Mouse (Mus musculus) limb, embryonic 13.5 days (tissue): ENCODE data around the gene Ezr. TPM values are rescaled to one million over a fixed set of nuclear protein-coding genes. Genes with fewer than 3 reads are reported as not detected.

Experiments
- ATAC-seq: fragments of 200-750 bp; cut with Nextera tagmentation; 2 replicates; pipeline ENCODE4 v1.8.0; 2017; ENCODE audit warnings: low read depth, moderate number of reproducible peaks, moderate TSS enrichment; ENCODE audit not compliant: low FRiP score
- H3K27ac ChIP-seq: fragments of 300-500 bp; sonication (generic); 2 replicates; pipeline ENCODE4 v1.5.1; 2015; ENCODE audit warnings: inconsistent platforms, mild to moderate bottlenecking, moderate library complexity
- H3K27me3 ChIP-seq: fragments of 300-500 bp; sonication (generic); 2 replicates; pipeline ENCODE4 v1.6.1; 2015; ENCODE audit warnings: mild to moderate bottlenecking, inconsistent platforms
- H3K36me3 ChIP-seq: fragments of 300-500 bp; sonication (generic); 2 replicates; pipeline ENCODE4 v1.6.1; 2015; ENCODE audit warnings: inconsistent platforms, mild to moderate bottlenecking, moderate library complexity
- H3K4me1 ChIP-seq: fragments of 300-500 bp; sonication (generic); 2 replicates; pipeline ENCODE4 v1.6.1; 2015; ENCODE audit warnings: inconsistent platforms
- H3K4me2 ChIP-seq: fragments of 300-500 bp; sonication (generic); replicated peaks from 2 replicates; pipeline ENCODE4 v1.6.1; 2015; ENCODE audit warnings: inconsistent platforms, mild to moderate bottlenecking, moderate library complexity
- H3K4me3 ChIP-seq: fragments of 300-500 bp; sonication (generic); 2 replicates; pipeline ENCODE4 v1.5.1; 2015; ENCODE audit warnings: moderate library complexity, mild to moderate bottlenecking, inconsistent platforms
- H3K9ac ChIP-seq: fragments of 300-500 bp; sonication (generic); 2 replicates; pipeline ENCODE4 v1.6.1; 2015; ENCODE audit warnings: mild to moderate bottlenecking, inconsistent platforms
- H3K9me3 ChIP-seq: fragments of 300-500 bp; sonication (generic); 2 replicates; pipeline ENCODE4 v1.6.1; 2016; ENCODE audit warnings: inconsistent platforms
- WGBS: fragments of 180-500 bp; shearing (Covaris S2); methylation state at CpG from one replicate; pipeline ENCODE4 v1.1.7; 2015; 5-methylcytosine and 5-hydroxymethylcytosine counted together
- polyA plus RNA-seq: library from polyadenylated mRNA; unstranded; fragments of >200 nt; fragmentation: Nextera tagmentation; extraction: Ambion mirVana; gene quantifications from 2 replicates; pipeline ENCODE4 v1.2.1, GENCODE M21; 2015

The Ezr gene
- polyA plus RNA-seq, 1 experiment from 2014 or later, result 51.9 TPM

DNA sequence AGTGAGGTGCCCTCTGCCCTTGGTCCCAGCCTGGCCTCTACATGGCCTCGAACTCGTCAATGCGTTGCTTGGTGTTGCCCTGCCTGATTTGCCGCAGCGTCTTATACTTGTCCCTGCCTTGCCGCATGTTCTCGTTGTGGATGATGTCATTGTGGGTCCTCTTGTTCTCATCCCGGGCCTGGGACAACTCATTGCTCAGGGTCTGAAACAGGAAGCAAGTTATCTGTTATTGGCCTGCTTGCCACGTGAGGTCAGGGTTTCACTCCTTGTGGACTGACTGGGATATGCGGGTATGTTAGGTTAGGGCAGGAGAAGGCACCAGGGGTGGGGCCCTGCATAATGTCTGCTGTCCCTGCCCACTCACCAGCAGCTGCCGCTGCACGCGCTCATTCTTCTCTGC lies 43.3 kb downstream of the Ezr start:
- WGBS, result 88% methylated on average over 13 of the region's 13 CpGs
- ATAC-seq, result no peak
- H3K4me2 ChIP-seq, result no peak overlapping the region
- peaks cover 44% of the 10 kb centered on the region for H3K36me3 ChIP-seq
- H3K4me1 ChIP-seq, result peaks cover 35% of the 10 kb centered on the region
- H3K4me3 ChIP-seq, result no peak overlapping the region
- no peaks in the 10 kb centered on the region for H3K9me3 ChIP-seq
- H3K27me3 ChIP-seq, result no peaks in the 10 kb centered on the region
- no peak overlapping the region for H3K27ac ChIP-seq
- H3K9ac ChIP-seq, result no peak overlapping the region

DNA sequence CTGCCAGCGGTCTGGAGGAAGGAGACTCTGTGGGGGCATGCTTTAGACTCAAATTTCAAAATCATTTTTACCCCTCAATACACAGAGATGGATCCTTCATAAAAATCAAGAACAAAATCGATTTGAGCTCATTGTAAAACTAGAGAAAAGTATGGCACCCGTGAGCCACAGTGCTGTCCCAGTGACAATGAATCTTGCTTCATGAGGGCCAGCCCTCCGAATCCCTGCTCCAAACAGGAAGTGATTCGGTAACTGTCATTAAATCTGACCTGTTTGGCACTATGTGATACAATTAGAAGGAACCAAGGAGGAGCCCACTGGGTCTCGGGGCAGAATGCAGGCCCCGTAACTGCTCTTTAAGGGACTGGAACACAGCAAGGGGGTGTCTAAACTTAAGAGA lies 43.7 kb downstream of the Ezr start:
- peaks cover 31% of the 10 kb centered on the region for H3K4me1 ChIP-seq
- ATAC-seq, result no peak
- no peak overlapping the region for H3K4me2 ChIP-seq
- H3K36me3 ChIP-seq, result peaks cover 44% of the 10 kb centered on the region
- 79% methylated on average over 7 of the region's 7 CpGs for WGBS
- H3K4me3 ChIP-seq, result no peak overlapping the region
- no peaks in the 10 kb centered on the region for H3K27me3 ChIP-seq
- no peak overlapping the region for H3K27ac ChIP-seq
- H3K9me3 ChIP-seq, result no peaks in the 10 kb centered on the region
- H3K9ac ChIP-seq, result no peak overlapping the region

DNA sequence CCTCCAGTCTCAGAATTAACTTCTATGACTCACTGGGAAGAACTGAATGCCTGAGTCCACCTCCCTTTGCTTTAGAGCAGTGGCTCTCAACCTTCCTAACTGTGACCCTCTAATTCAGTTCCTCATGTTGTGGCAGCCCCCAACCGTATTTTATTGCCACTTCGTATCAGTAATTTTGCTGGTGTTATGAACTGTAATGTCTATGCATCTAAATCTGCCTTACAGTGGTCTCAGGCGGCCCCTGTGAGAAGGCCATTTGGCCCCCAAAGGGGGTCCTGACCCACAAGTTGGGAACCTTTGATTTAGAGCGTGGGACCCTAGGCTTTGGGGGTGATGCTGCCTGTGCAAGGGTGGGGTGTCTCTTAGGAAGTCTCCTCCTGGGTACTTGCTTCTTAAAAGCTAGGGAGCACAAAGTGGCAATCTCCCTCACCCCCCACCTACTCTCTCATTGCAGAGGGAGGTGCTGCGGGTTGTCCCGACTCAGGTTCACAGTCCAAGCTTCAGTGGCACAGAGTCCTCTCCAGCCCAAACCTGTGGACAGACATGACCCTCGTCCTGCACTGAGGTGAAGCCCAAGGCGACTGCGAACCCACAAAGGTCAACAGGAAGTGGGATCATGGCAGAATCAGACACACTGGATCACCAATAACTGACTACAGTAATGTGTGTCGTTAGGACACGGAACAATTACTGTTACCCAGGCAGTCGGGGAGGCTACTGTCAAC lies 45.1 kb downstream of the Ezr start:
- no peak for ATAC-seq
- no peak overlapping the region for H3K4me3 ChIP-seq
- H3K36me3 ChIP-seq, result peaks cover 39% of the 10 kb centered on the region
- WGBS, result 78% methylated on average over 12 of the region's 12 CpGs
- H3K4me1 ChIP-seq, result peaks cover 18% of the 10 kb centered on the region
- no peak overlapping the region for H3K27ac ChIP-seq
- no peaks in the 10 kb centered on the region for H3K27me3 ChIP-seq
- no peaks in the 10 kb centered on the region for H3K9me3 ChIP-seq
- no peak overlapping the region for H3K4me2 ChIP-seq
- H3K9ac ChIP-seq, result no peak overlapping the region

DNA sequence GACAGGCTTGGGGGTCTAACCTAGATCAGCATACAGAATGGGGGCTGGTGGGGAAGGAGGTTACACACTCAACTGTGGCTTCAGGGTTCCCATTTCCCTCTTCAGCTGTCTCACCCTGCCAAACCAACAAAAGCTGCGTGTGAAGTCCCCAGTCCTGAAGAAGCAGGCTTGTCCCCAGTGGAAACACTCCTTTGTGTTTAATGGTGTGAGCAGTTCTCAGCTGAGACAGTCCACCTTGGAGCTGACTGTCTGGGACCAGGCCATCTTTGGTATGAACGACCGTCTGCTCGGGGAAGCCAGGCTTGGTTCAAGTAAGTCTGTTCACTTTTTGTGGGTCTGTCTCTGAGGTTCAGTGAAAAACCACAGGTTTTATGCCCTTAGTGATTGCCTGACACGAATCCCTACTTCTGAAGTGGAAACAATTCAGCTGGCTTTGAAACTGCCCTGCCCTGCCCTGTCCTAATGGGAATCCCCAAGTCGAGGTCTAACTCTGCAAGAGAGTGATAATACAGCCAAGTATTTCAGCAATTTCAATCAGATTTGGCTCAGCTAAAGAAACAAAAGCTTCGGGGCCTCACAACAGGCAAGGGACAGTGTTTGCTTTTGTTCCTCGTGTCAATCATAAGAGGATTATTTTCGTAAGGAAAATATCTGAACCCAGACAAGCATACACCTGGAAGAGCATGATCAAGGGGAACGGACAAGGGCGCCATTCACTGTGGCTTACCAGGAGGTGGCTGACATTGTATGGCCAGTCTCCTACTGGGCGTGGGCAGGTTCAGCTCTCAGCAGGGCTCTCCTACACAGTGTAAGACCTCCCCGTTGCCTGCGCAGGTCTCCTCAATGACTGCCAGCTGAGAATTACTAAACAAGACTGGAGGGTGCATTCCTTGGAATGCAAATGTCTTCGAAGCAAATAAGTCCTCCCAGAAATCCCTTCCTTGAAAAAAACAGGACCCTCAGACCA lies 46.0 kb downstream of the Ezr start:
- 57% methylated on average over 15 of the region's 15 CpGs for WGBS
- H3K27me3 ChIP-seq, result no peaks in the 10 kb centered on the region
- peaks cover 32% of the 10 kb centered on the region for H3K36me3 ChIP-seq
- no peaks in the 10 kb centered on the region for H3K9me3 ChIP-seq
- H3K4me3 ChIP-seq, result no peak overlapping the region
- H3K9ac ChIP-seq, result no peak overlapping the region
- no peak overlapping the region for H3K27ac ChIP-seq
- no peak for ATAC-seq
- no peak overlapping the region for H3K4me2 ChIP-seq
- peaks cover 10% of the 10 kb centered on the region; the same call in 1 of the 2 replicates for H3K4me1 ChIP-seq

DNA sequence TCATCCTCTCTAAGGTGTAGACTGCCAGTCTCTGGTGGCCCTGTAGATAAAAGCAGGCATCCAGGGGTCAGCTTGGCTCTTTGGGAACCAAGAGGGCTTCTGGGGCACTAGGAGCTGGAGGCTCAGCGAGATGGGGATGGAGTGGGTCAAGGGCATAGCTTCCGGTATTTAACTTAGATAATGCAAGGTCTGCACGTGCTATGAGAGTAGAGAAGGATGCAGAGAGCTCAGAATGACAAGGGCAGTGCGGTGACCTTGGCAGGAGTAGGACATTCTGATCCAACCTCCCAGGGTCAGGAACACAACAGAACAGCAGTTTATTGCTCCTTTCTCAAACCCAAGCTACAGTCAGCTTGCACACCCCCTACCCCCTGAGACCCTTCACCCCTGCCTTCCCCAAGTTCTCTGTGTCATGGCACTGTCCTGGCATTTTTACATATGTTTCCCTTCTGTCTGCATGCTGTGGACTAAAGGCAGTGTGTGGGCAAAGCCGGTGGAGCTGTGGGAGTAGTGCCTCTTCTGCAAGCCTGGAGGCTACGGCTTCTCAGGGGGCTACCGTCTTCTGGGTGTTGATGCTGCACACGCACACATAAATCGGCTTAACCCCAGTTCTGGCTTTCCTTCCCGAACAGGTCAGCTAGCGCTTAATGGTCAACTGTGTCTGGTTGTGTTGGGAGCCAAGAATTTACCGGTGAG lies 47.7 kb downstream of the Ezr start:
- Histone ChIP-seq H3K27me3 (no peaks in the 10 kb centered on the region), H3K4me1 (peaks cover 6% of the 10 kb centered on the region; the same call in 1 of the 2 replicates), H3K4me2 (no peak overlapping the region), H3K9me3 (no peaks in the 10 kb centered on the region), H3K27ac (no peak overlapping the region), H3K36me3 (peaks cover 15% of the 10 kb centered on the region), H3K4me3 (no peak overlapping the region), H3K9ac (no peak overlapping the region)
- no peak for ATAC-seq
- WGBS, result 89% methylated on average over 12 of the region's 12 CpGs

DNA sequence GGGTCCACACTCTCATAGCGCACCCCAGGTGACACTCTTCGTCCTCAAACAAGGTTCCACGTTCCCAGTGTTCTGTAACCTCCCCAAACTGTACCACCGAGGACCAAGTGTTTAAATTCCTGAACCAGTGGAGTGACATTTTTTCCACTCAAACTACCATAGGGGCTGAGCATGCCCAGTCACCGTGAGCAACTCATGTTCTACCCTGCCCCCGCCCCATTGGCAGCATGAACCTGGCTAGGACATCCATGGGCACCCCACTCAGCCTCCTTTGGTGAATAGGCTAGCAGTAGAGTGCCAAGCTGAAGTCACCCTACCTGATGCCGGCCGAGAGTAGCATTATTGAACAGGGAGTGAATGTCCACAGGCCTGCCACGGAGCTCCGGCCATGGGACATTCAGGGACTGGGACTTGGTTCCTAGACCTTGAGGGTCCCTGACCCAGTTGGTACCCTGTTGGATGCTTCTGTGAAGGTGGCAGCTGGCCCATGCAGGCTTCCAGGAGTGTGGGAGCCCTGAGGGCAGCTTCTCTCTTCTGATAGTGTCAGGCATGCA lies 49.2 kb downstream of the Ezr start:
- no peaks in the 10 kb centered on the region for H3K27me3 ChIP-seq
- H3K4me1 ChIP-seq, result peaks cover 12% of the 10 kb centered on the region
- 88% methylated on average over 10 of the region's 10 CpGs for WGBS
- H3K9ac ChIP-seq, result no peak overlapping the region
- H3K36me3 ChIP-seq, result peaks cover 4% of the 10 kb centered on the region; the same call in 1 of the 2 replicates
- H3K9me3 ChIP-seq, result no peaks in the 10 kb centered on the region
- H3K27ac ChIP-seq, result no peak overlapping the region
- H3K4me3 ChIP-seq, result no peak overlapping the region
- H3K4me2 ChIP-seq, result no peak overlapping the region
- ATAC-seq, result no peak

DNA sequence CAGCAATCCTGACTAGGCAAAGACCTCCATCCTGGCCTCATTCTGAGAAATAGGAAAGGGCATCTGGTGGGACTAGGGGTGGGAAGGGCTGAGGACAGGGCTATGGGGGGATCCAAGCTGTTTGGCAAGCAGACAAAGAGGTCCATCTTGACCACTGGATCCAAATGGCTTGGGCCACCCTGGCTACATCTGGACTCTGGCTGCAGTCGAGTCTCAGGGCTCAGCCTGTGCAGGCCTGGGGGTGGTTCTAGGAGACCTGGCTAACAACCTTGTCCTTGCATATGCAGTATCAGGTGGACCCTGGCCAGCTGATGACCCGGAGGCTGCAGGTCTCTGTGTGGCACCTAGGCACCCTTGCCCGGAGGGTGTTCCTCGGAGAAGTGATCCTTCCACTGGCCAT lies 49.9 kb downstream of the Ezr start:
- peaks cover 12% of the 10 kb centered on the region for H3K4me1 ChIP-seq
- H3K9me3 ChIP-seq, result no peaks in the 10 kb centered on the region
- H3K9ac ChIP-seq, result no peak overlapping the region
- H3K4me2 ChIP-seq, result no peak overlapping the region
- no peak overlapping the region for H3K4me3 ChIP-seq
- H3K36me3 ChIP-seq, result peaks cover 3% of the 10 kb centered on the region; the same call in 1 of the 2 replicates
- H3K27ac ChIP-seq, result no peak overlapping the region
- WGBS, result 91% methylated on average over 4 of the region's 4 CpGs
- H3K27me3 ChIP-seq, result no peaks in the 10 kb centered on the region
- ATAC-seq, result no peak

DNA sequence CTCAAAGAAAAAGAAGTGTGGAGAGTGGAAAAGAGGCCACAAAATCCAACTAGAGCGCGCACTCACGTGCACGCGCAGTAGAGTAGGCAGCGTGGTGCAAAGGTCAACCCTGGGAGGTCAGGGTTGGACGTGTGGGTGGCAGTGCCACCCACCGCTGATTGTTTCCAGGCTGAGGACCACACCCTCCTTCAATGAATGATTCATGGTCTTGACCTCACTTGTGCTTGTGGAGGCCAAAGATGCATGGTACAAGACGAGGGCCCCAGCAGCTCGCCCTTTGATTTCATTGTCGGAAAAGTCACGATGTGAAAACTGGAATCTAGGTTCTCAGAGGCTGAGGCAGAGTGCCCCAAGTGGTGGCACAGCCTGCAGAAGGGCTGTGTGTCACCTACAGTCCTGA lies 51.0 kb downstream of the Ezr start:
- H3K27me3 ChIP-seq, result no peaks in the 10 kb centered on the region
- peaks cover 6% of the 10 kb centered on the region for H3K4me1 ChIP-seq
- no peaks in the 10 kb centered on the region for H3K9me3 ChIP-seq
- no peak overlapping the region for H3K4me2 ChIP-seq
- 87% methylated on average over 12 of the region's 12 CpGs for WGBS
- no peak overlapping the region for H3K4me3 ChIP-seq
- no peak for ATAC-seq
- H3K27ac ChIP-seq, result no peak overlapping the region
- H3K36me3 ChIP-seq, result no peaks in the 10 kb centered on the region
- H3K9ac ChIP-seq, result no peak overlapping the region

DNA sequence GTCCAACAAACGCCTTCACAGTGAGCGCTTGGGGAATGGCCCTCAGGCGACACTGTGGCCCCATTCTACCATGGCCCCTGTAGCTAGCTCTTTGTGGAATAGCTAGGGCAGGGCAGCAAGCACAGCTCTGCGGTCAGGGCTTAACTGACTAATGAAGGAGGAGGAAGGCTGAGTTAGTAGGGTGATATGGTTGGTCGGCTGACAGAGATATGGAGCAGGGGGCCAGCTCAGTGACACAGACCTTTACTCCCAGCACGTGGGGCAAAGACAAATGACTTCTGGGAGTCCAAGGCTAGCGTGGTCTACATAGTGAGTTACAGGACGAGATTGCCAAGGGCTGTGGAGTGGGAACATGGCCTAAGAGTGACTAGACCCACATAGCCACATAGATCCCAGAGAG lies 51.5 kb downstream of the Ezr start:
- Histone ChIP-seq H3K9ac (no peak overlapping the region), H3K27me3 (no peaks in the 10 kb centered on the region), H3K9me3 (no peaks in the 10 kb centered on the region), H3K27ac (no peak overlapping the region), H3K36me3 (no peaks in the 10 kb centered on the region), H3K4me1 (peaks cover 6% of the 10 kb centered on the region), H3K4me2 (no peak overlapping the region), H3K4me3 (no peak overlapping the region)
- no peak for ATAC-seq
- whole genome bisulfite sequencing, result 84% methylated on average over 8 of the region's 8 CpGs

DNA sequence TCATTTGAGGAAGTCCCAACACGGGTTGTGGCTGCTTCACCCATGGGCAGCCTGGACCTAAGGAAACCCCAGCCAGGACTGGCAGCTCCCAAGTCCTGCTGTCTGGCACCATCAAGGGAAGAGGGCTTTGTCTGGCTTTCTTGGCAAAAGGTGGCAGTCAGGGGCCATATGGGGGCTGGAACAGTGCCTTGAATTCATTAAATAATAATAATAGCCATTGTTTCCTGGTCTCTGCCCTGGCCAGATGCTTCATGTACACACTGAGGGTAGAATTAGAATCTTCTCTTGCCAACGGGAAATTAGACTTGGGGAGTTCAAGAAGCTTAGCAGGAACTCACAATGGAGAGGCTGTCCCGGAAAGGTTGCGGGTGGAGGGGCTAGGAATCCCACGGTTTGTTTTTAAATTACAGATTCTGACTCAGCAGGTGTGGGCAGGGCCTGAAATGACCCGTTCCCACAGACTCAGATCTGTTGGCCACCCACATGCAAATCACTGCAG lies 53.3 kb downstream of the Ezr start:
- WGBS, result 24% methylated on average over 6 of the region's 6 CpGs
- Histone ChIP-seq H3K4me3 (no peak overlapping the region), H3K36me3 (no peaks in the 10 kb centered on the region), H3K27me3 (no peaks in the 10 kb centered on the region), H3K9me3 (no peaks in the 10 kb centered on the region), H3K27ac (no peak overlapping the region), H3K4me2 (no peak overlapping the region), H3K9ac (no peak overlapping the region), H3K4me1 (peaks cover 6% of the 10 kb centered on the region)
- ATAC-seq, result no peak

DNA sequence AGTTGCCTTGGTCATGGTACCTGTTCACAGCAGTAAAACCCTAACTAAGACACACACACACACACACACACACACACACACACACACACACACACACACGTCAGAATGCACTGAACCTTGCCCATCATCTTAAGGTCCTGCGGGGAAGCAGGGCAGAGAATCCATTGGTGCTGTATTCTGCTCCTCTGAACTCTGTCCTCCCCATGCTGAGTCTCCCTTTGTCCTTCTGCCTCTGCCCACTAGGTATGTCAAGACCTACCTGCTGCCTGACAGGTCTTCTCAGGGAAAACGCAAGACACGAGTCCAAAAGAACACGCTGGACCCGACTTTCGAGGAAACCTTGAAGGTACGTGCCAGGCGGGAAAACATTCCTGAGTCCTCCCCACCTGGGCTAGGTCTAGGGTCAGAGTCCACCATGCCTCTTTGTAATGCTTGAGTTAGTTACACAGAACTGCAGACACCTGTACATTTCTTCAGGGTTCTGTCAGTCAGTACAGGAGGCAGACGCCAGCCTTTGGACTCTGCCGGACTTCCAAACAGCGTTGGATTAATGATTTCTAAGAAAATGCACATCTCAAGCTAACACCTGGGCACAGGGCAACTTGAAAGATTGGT lies 54.5 kb downstream of the Ezr start:
- Histone ChIP-seq H3K4me2 (no peak overlapping the region), H3K27me3 (no peaks in the 10 kb centered on the region), H3K4me1 (peaks cover 6% of the 10 kb centered on the region), H3K4me3 (no peak overlapping the region), H3K27ac (no peak overlapping the region), H3K36me3 (no peaks in the 10 kb centered on the region), H3K9me3 (no peaks in the 10 kb centered on the region), H3K9ac (no peak overlapping the region)
- WGBS, result 93% methylated on average over 12 of the region's 12 CpGs
- ATAC-seq, result no peak
